Mouse (Mus musculus) E14TG2a.4 (cell line): ENCODE data around the gene Gm11938.

Experiments used
- H3K27me3 ChIP-seq: 2 replicates; pipeline ENCODE4 v1.6.1; 2014; ENCODE audit warnings: low read length, control low read depth; ENCODE audit not compliant: insufficient read depth
- H3K36me3 ChIP-seq: 2 replicates; pipeline ENCODE4 v1.6.1; 2014; ENCODE audit warnings: low read length, control low read depth; ENCODE audit not compliant: insufficient read depth
- H3K4me1 ChIP-seq: replicated peaks from 2 replicates; pipeline ENCODE4 v1.6.1; 2014; ENCODE audit warnings: low read depth, low read length, control low read depth
- H3K4me3 ChIP-seq: replicated peaks from 2 replicates; pipeline ENCODE4 v1.5.1; 2014; ENCODE audit warnings: mild to moderate bottlenecking, low read length
- H3K9me3 ChIP-seq: 2 replicates; pipeline ENCODE4 v1.6.1; 2014; ENCODE audit warnings: low read length, control low read depth
- CTCF ChIP-seq: conservative IDR thresholded peaks from 2 replicates; pipeline ENCODE4 v1.5.1; 2014; ENCODE audit warnings: low read length
- NANOG ChIP-seq: IDR thresholded peaks from 2 replicates; pipeline ENCODE4 v1.6.1; 2014; ENCODE audit warnings: borderline replicate concordance, low read length, mixed read lengths
- POU5F1 ChIP-seq: IDR thresholded peaks from 2 replicates; pipeline ENCODE4 v1.6.1; 2014; ENCODE audit warnings: low read length, borderline replicate concordance

The Gm11938 gene

GRCm38 (mm10) chr11:99581564-99581963 is 21.5 kb downstream of the Gm11938 start:
- H3K36me3 ChIP-seq = no peaks in the 10 kb centered on the region
- TF ChIP-seq CTCF (no peak), NANOG (no peak), POU5F1 (no peak)
- H3K4me3 ChIP-seq = no peak overlapping the region
- H3K27me3 ChIP-seq = no peaks in the 10 kb centered on the region
- no peaks in the 10 kb centered on the region for H3K9me3 ChIP-seq
- H3K4me1 ChIP-seq = no peaks in the 10 kb centered on the region

- Histone ChIP-seq H3K27me3 (no peaks in the 10 kb centered on the region), H3K9me3 (no peaks in the 10 kb centered on the region), H3K4me3 (no peak overlapping the region), H3K4me1 (no peaks in the 10 kb centered on the region), H3K36me3 (no peaks in the 10 kb centered on the region)
- no peak for TF ChIP-seq CTCF
- no peak for TF ChIP-seq NANOG
- TF ChIP-seq POU5F1 = no peak
Observed at GRCm38 (mm10) chr11:99581051-99581450, 22.1 kb downstream of the Gm11938 start.

GRCm38 (mm10) chr11:99580636-99581035 is 22.5 kb downstream of the Gm11938 start, which contains the start of gene Krtap1-5:
Gene Krtap1-5 (minus strand): TSS chr11:99581016.
- H3K36me3 ChIP-seq = no peaks in the 10 kb centered on the region
- H3K4me3 ChIP-seq = no peak within 1 kb of the TSS
- no peaks in the 10 kb centered on the region for H3K4me1 ChIP-seq
- TF ChIP-seq CTCF (no peak), NANOG (no peak), POU5F1 (no peak)
- H3K27me3 ChIP-seq = no peaks in the 10 kb centered on the region
- no peaks in the 10 kb centered on the region for H3K9me3 ChIP-seq

GRCm38 (mm10) chr11:99574106-99574505 is 29.0 kb downstream of the Gm11938 start:
- H3K9me3 ChIP-seq = no peaks in the 10 kb centered on the region
- no peaks in the 10 kb centered on the region for H3K36me3 ChIP-seq
- H3K4me3 ChIP-seq = no peak overlapping the region
- no peaks in the 10 kb centered on the region; the same call in 1 of the 2 replicates for H3K4me1 ChIP-seq
- no peak for TF ChIP-seq POU5F1
- TF ChIP-seq NANOG = no peak
- peak; percentile 87 for TF ChIP-seq CTCF
- H3K27me3 ChIP-seq = no peaks in the 10 kb centered on the region

- Histone ChIP-seq H3K9me3 (no peaks in the 10 kb centered on the region), H3K4me1 (no peaks in the 10 kb centered on the region; the same call in 1 of the 2 replicates), H3K36me3 (no peaks in the 10 kb centered on the region), H3K27me3 (no peaks in the 10 kb centered on the region), H3K4me3 (no peak overlapping the region)
- no peak for TF ChIP-seq NANOG
- TF ChIP-seq CTCF = no peak
- no peak for TF ChIP-seq POU5F1
Observed at GRCm38 (mm10) chr11:99573164-99573563, 29.9 kb downstream of the Gm11938 start.

GRCm38 (mm10) chr11:99566530-99566929 is 36.6 kb downstream of the Gm11938 start, which contains the start of gene Krtap3-1:
Gene Krtap3-1 (minus strand): TSS chr11:99566630.
- TF ChIP-seq NANOG = no peak
- no peak for TF ChIP-seq CTCF
- TF ChIP-seq POU5F1 = no peak
- Histone ChIP-seq H3K36me3 (no peaks in the 10 kb centered on the region), H3K27me3 (no peaks in the 10 kb centered on the region), H3K4me3 (no peak within 1 kb of the TSS), H3K4me1 (no peaks in the 10 kb centered on the region), H3K9me3 (no peaks in the 10 kb centered on the region)

- H3K4me3 ChIP-seq = no peak overlapping the region
- H3K4me1 ChIP-seq = no peaks in the 10 kb centered on the region
- no peaks in the 10 kb centered on the region for H3K9me3 ChIP-seq
- H3K27me3 ChIP-seq = no peaks in the 10 kb centered on the region
- TF ChIP-seq CTCF = no peak
- no peak for TF ChIP-seq POU5F1
- no peak for TF ChIP-seq NANOG
- H3K36me3 ChIP-seq = no peaks in the 10 kb centered on the region
Observed at GRCm38 (mm10) chr11:99562580-99562979, 40.5 kb downstream of the Gm11938 start.

- Histone ChIP-seq H3K4me1 (no peaks in the 10 kb centered on the region), H3K9me3 (no peaks in the 10 kb centered on the region), H3K36me3 (no peaks in the 10 kb centered on the region), H3K4me3 (no peak within 1 kb of the TSS), H3K27me3 (no peaks in the 10 kb centered on the region)
- TF ChIP-seq NANOG (no peak), POU5F1 (no peak), CTCF (no peak)
Observed at GRCm38 (mm10) chr11:99559366-99559765, 43.7 kb downstream of the Gm11938 start, which contains the start of gene Gm11939. Gene Gm11939 (minus strand): TSS chr11:99559466.

- no peaks in the 10 kb centered on the region for H3K27me3 ChIP-seq
- no peak overlapping the region for H3K4me3 ChIP-seq
- TF ChIP-seq CTCF (no peak), NANOG (no peak), POU5F1 (no peak)
- H3K9me3 ChIP-seq = no peaks in the 10 kb centered on the region
- H3K4me1 ChIP-seq = no peaks in the 10 kb centered on the region
- H3K36me3 ChIP-seq = no peaks in the 10 kb centered on the region
Observed at GRCm38 (mm10) chr11:99557976-99558745, 44.9 kb downstream of the Gm11938 start.
